Mouse (Mus musculus): ENCODE results near the gene Olfr922. TPM values are rescaled to one million over a fixed set of nuclear protein-coding genes. Genes with fewer than 3 reads are reported as not detected.
A peak's percentile ranks its signal among the peaks of the same experiment; 100 is the strongest.

The Olfr922 gene
- total RNA-seq (2014; rRNA removed) (not detected in 2 replicates), polyA plus RNA-seq (2015; fragmentation: Nextera tagmentation; extraction: Ambion mirVana) (not detected in 2 replicates)

DNA sequence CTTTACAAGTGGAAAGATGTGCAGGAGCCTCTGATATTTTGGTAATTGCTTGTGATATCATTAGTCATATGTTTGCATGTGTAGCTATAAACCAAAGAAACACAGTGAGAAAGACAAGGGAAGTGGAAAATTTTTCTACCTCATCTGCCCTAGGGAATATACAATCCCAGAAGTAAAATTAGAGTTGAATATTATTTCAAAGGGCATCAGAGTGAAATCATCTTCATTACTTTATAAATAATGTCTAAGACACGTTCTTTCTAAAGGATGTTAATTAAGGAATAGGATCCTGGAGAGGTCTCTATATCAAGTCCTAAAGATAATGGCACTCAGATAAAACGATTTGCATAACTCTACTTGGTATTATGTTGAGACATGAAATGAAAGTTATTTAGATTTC lies at the start of gene Olfr922:
TSS of gene Olfr922 (plus strand) at position 301 of the 400 bp plus-strand sequence.
- Histone ChIP-seq H3K4me3 (ENCODE audit: low read length) (no peak within 1 kb of the TSS), H3K27ac (no peak within 1 kb of the TSS), H3K9me3 (ENCODE audit: low read length) (no peaks in the 10 kb centered on the region), H3K9ac (replicated peaks; ENCODE audit: low read length) (no peak within 1 kb of the TSS), H3K4me2 (ENCODE audit: low read depth, low read length) (no peak within 1 kb of the TSS), H3K27me3 (ENCODE audit: insufficient read depth, low read length) (no peaks in the 10 kb centered on the region), H3K36me3 (ENCODE audit: insufficient read depth, low read length) (no peaks in the 10 kb centered on the region), H3K4me1 (ENCODE audit: insufficient read depth, low read length) (no peaks in the 10 kb centered on the region)
- no peak for ATAC-seq
- no peak for DNase-seq (ENCODE audit: low spot score)
- TF ChIP-seq CTCF (IDR thresholded peaks at IDR 0.05; ENCODE audit: low read depth) = no peak
- WGBS = 67% methylated on average over 2 of the region's 2 CpGs

DNA sequence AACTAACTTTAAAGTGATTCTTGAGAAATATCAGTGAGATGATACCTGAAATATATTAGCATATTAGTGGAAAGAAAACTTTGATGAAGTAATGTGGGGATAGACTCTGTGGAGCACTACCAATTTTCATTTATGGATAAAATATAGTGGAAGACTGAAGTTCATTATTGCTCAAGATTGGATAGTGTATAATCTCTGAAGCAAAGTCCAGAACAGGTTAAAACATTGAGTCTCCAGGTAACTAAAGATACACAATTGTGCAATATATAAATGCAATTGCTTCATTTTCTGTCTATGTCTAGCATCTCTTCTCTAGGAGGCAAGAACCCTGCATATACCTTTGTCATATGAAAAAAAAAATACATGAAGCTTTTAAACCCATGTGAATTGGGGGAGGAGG lies 41.6 kb upstream of the Olfr922 start, which contains the start of gene Olfr921:
TSS of gene Olfr921 (plus strand) at position 301 of the 400 bp plus-strand sequence.
- TF ChIP-seq CTCF (IDR thresholded peaks at IDR 0.05; ENCODE audit: low read depth) = no peak
- no peaks in the 10 kb centered on the region for H3K27me3 ChIP-seq (ENCODE audit: insufficient read depth, low read length)
- ATAC-seq (no peak), DNase-seq (ENCODE audit: low spot score) (no peak)
- H3K36me3 ChIP-seq (ENCODE audit: insufficient read depth, low read length) = no peaks in the 10 kb centered on the region
- H3K4me3 ChIP-seq (ENCODE audit: low read length) = no peak within 1 kb of the TSS
- no peak within 1 kb of the TSS for H3K27ac ChIP-seq
- H3K4me2 ChIP-seq (ENCODE audit: low read depth, low read length) = no peak within 1 kb of the TSS
- no peak within 1 kb of the TSS for H3K9ac ChIP-seq (replicated peaks; ENCODE audit: low read length)
- H3K4me1 ChIP-seq (ENCODE audit: insufficient read depth, low read length) = no peaks in the 10 kb centered on the region
- no peaks in the 10 kb centered on the region for H3K9me3 ChIP-seq (ENCODE audit: low read length)

DNA sequence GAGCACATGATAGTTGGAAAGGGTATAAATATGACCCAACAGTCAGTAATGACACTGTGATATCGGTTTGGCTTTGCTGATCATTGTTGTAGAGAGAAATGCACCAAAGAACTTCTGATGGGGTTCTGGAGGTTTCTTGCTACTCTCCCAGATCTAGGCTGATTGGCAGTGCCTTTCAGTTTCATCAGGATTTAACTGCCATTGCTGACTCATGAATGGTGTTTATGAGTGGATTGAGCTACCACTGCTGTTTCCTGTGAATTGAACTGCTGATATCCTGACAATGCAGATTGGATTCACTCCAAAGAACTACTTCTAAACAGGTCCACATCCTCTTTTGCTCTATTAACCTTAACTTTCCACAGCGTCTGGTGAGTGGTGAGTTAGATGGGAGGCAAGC lies 21.7 kb upstream of the Olfr922 start:
- TF ChIP-seq CTCF (IDR thresholded peaks at IDR 0.05; ENCODE audit: low read depth) = no peak

DNA sequence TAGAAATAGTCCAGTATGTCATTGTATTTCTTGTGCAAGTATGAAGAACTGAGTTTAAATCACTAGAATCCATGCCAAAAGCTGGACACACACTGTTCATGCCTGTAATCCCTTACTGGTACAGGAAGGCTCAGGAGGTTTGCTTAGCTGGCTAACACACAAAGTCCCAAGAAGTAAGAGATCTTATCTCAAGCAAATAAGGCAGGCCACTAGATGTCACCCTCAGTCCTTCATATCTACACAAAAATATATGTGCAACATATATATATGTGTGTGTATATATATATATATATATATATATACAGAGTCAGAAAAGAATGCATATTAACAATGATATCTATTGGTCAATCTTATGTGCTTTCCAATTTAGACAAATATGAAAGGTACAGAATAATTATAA lies 8.7 kb upstream of the Olfr922 start:
- H3K9me3 ChIP-seq (ENCODE audit: low read length) = no peaks in the 10 kb centered on the region
- H3K9ac ChIP-seq (replicated peaks; ENCODE audit: low read length) = no peak overlapping the region
- H3K36me3 ChIP-seq (ENCODE audit: insufficient read depth, low read length) = no peaks in the 10 kb centered on the region
- no peak overlapping the region for H3K4me2 ChIP-seq (ENCODE audit: low read depth, low read length)
- ATAC-seq (0 out of 2 replicates have a peak, but pooled peaks have one; percentile 38), DNase-seq (ENCODE audit: low spot score) (peak; percentile 74)
- H3K4me3 ChIP-seq (ENCODE audit: low read length) = no peak overlapping the region
- TF ChIP-seq CTCF (IDR thresholded peaks at IDR 0.05; ENCODE audit: low read depth) = peak; percentile 41
- H3K4me1 ChIP-seq (ENCODE audit: insufficient read depth, low read length) = no peaks in the 10 kb centered on the region
- H3K27me3 ChIP-seq (ENCODE audit: insufficient read depth, low read length) = no peaks in the 10 kb centered on the region
- H3K27ac ChIP-seq = no peak overlapping the region

More for the DNA sequence above, 21.7 kb upstream of the Olfr922 start:
- ATAC-seq (no peak), DNase-seq (ENCODE audit: low spot score) (no peak)
- Histone ChIP-seq H3K4me3 (ENCODE audit: low read length) (no peak overlapping the region), H3K9me3 (ENCODE audit: low read length) (no peaks in the 10 kb centered on the region), H3K36me3 (ENCODE audit: insufficient read depth, low read length) (no peaks in the 10 kb centered on the region), H3K27me3 (ENCODE audit: insufficient read depth, low read length) (no peaks in the 10 kb centered on the region), H3K4me2 (ENCODE audit: low read depth, low read length) (no peak overlapping the region), H3K4me1 (ENCODE audit: insufficient read depth, low read length) (no peaks in the 10 kb centered on the region), H3K9ac (replicated peaks; ENCODE audit: low read length) (no peak overlapping the region), H3K27ac (no peak overlapping the region)
- WGBS = 90% methylated on average over 2 of the region's 2 CpGs

DNA sequence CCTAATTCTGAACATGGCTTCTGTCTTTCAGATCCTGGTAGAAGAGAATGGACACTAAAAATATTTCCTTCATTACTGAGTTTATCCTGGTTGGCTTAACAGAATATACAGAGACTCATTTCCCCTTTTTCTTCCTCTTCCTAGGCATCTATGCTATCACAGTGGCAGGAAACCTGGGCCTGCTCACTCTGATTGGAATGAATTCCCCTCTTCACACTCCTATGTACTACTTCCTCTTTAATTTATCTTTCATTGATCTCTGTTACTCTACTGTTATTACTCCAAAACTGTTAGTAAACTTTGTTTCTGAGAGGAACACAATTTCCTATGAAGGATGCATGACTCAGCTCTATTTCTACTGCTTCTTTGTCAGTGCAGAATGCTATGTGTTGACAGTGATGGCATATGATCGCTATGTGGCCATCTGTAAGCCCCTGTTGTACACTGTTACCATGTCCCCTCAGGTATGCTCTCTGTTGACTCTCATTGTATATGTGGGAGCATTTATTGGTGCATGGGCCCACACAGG lies 1.1 kb downstream of the Olfr922 start:
- Histone ChIP-seq H3K4me1 (ENCODE audit: insufficient read depth, low read length) (no peaks in the 10 kb centered on the region), H3K4me3 (ENCODE audit: low read length) (no peak overlapping the region), H3K27ac (no peak overlapping the region), H3K27me3 (ENCODE audit: insufficient read depth, low read length) (no peaks in the 10 kb centered on the region), H3K4me2 (ENCODE audit: low read depth, low read length) (no peak overlapping the region), H3K36me3 (ENCODE audit: insufficient read depth, low read length) (no peaks in the 10 kb centered on the region), H3K9me3 (ENCODE audit: low read length) (no peaks in the 10 kb centered on the region), H3K9ac (replicated peaks; ENCODE audit: low read length) (no peak overlapping the region)
- ATAC-seq (no peak), DNase-seq (ENCODE audit: low spot score) (no peak)
- TF ChIP-seq CTCF (IDR thresholded peaks at IDR 0.05; ENCODE audit: low read depth) = no peak
- WGBS = 88% methylated on average over 1 of the region's 1 CpGs

DNA sequence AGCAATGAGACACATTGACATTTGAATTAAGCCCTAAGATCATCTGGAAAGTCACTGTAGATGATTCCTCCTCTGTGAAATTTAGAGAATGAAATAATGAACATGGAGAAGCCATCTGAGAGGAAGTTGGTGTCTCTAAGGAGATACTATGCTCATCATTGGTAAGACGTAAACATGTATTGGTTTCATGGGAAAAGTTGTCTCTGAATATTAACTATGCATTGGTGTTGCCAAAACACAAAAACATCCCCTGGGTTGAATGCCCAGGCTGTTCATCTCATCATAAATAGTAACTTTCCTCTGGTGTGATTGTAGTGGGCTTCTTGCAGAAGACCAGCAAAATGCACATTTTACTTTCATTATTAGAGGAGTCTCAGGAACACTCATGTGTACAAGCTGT lies 11.8 kb downstream of the Olfr922 start, which contains the start of gene Olfr923:
TSS of gene Olfr923 (plus strand) at position 301 of the 400 bp plus-strand sequence.
- TF ChIP-seq CTCF (IDR thresholded peaks at IDR 0.05; ENCODE audit: low read depth) = no peak
- ATAC-seq (no peak), DNase-seq (ENCODE audit: low spot score) (no peak)
- Histone ChIP-seq H3K27ac (no peak within 1 kb of the TSS), H3K27me3 (ENCODE audit: insufficient read depth, low read length) (no peaks in the 10 kb centered on the region), H3K36me3 (ENCODE audit: insufficient read depth, low read length) (no peaks in the 10 kb centered on the region), H3K4me3 (ENCODE audit: low read length) (no peak within 1 kb of the TSS), H3K9ac (replicated peaks; ENCODE audit: low read length) (no peak within 1 kb of the TSS), H3K4me2 (ENCODE audit: low read depth, low read length) (no peak within 1 kb of the TSS), H3K9me3 (ENCODE audit: low read length) (no peaks in the 10 kb centered on the region), H3K4me1 (ENCODE audit: insufficient read depth, low read length) (no peaks in the 10 kb centered on the region)
- WGBS = 85% methylated on average over 1 of the region's 1 CpGs

DNA sequence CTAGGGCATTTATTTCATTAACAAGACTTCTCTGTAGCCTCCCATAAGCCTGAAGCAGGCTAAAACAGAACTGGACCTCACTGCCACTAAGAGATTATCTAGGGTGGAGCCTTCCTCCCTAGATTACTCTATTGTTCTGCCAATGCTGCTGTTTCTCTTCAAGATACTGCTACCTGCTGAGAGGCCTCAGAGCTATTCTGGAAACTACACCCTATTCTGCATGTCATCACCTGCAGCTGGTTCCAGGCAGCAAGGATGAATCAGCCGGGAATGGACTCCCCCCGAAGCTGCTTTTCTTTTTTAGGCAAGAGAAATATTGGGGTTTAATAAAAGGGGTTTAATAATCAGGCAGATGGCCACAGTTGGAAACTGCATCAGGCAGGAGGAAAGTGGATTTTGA lies 18.6 kb downstream of the Olfr922 start:
- Histone ChIP-seq H3K4me3 (ENCODE audit: low read length) (no peak overlapping the region), H3K36me3 (ENCODE audit: insufficient read depth, low read length) (no peaks in the 10 kb centered on the region), H3K27ac (no peak overlapping the region), H3K9ac (replicated peaks; ENCODE audit: low read length) (no peak overlapping the region), H3K4me2 (ENCODE audit: low read depth, low read length) (no peak overlapping the region), H3K4me1 (ENCODE audit: insufficient read depth, low read length) (no peaks in the 10 kb centered on the region), H3K9me3 (ENCODE audit: low read length) (no peaks in the 10 kb centered on the region), H3K27me3 (ENCODE audit: insufficient read depth, low read length) (no peaks in the 10 kb centered on the region)
- DNase-seq (ENCODE audit: low spot score) (no peak), ATAC-seq (no peak)
- no peak for TF ChIP-seq CTCF (IDR thresholded peaks at IDR 0.05; ENCODE audit: low read depth)
- 72% methylated on average over 2 of the region's 2 CpGs for WGBS

Data from hindbrain, postnatal 0 days (tissue).